Comparison of ENCODE assay signal across 39 mouse cellular contexts in genomic region chr2:70463606-70464005, GRCm38 (mm10). TPM values are rescaled to one million over a fixed set of nuclear protein-coding genes. Genes with fewer than 3 reads are reported as not detected.
"Had no signal": no experiment of that assay in that cellular context is flagged by ENCODE, and none has a peak within 500 bp of the region (broad histone marks: within the 10 kb centered on the region; RNA-seq: fewer than 3 reads in every experiment).

No protein-coding gene starts in this region.

- H3K27me3 ChIP-seq: liver, embryonic 13.5 days; liver, embryonic 15.5 days; lung, embryonic 15.5 days; midbrain, embryonic 13.5 days; midbrain, embryonic 15.5 days; neural tube, embryonic 12.5 days had no signal

- H3K4me2 ChIP-seq: limb, embryonic 12.5 days; limb, embryonic 13.5 days; limb, embryonic 15.5 days; liver, embryonic 11.5 days; liver, embryonic 12.5 days; liver, embryonic 13.5 days; liver, embryonic 15.5 days; lung, embryonic 14.5 days; lung, embryonic 15.5 days; midbrain, embryonic 11.5 days; midbrain, embryonic 12.5 days; midbrain, embryonic 13.5 days; midbrain, embryonic 15.5 days; neural tube, embryonic 12.5 days had no signal

- H3K9me3 ChIP-seq: limb, embryonic 10.5 days; limb, embryonic 12.5 days; limb, embryonic 13.5 days; limb, embryonic 15.5 days; liver, embryonic 12.5 days; liver, embryonic 13.5 days; liver, embryonic 15.5 days; lung, embryonic 15.5 days; megakaryocyte, embryonic 14.5 days; midbrain, embryonic 10.5 days; midbrain, embryonic 12.5 days; midbrain, embryonic 13.5 days; midbrain, embryonic 15.5 days; neural tube, embryonic 12.5 days had no signal

- ATAC-seq: liver, embryonic 12.5 days; liver, postnatal 0 days; lung, postnatal 0 days; midbrain, embryonic 13.5 days; midbrain, embryonic 15.5 days; midbrain, embryonic 16.5 days had no signal

- H3K4me1 ChIP-seq: limb, embryonic 10.5 days; limb, embryonic 12.5 days; limb, embryonic 13.5 days; limb, embryonic 15.5 days; liver, embryonic 12.5 days; liver, embryonic 13.5 days; liver, embryonic 15.5 days; lung, embryonic 15.5 days; megakaryocyte, embryonic 14.5 days; midbrain, embryonic 10.5 days; midbrain, embryonic 12.5 days; midbrain, embryonic 13.5 days; midbrain, embryonic 15.5 days; neural tube, embryonic 12.5 days had no signal

- H3K9ac ChIP-seq: limb, embryonic 12.5 days; limb, embryonic 13.5 days; limb, embryonic 15.5 days; liver, embryonic 12.5 days; liver, embryonic 13.5 days; liver, embryonic 14.5 days; liver, embryonic 15.5 days; liver, postnatal 0 days; lung, embryonic 14.5 days; lung, embryonic 15.5 days; midbrain, embryonic 12.5 days; midbrain, embryonic 13.5 days; midbrain, embryonic 15.5 days; neural tube, embryonic 12.5 days had no signal

- H3K27ac ChIP-seq: limb, embryonic 10.5 days; limb, embryonic 12.5 days; limb, embryonic 13.5 days; limb, embryonic 15.5 days; liver, embryonic 12.5 days; liver, embryonic 13.5 days; liver, embryonic 14.5 days; liver, embryonic 15.5 days; lung, embryonic 15.5 days; macrophage; midbrain, embryonic 10.5 days; midbrain, embryonic 12.5 days; midbrain, embryonic 13.5 days; midbrain, embryonic 15.5 days; neural tube, embryonic 12.5 days had no signal

- DNase-seq: left cerebral cortex, postnatal 4 days; liver; liver, embryonic 13.5 days; liver, postnatal 0 days; lung, adult 18-20 months; lung, adult 2 months; lung, embryonic 14.5 days; lung, postnatal 10 days; lung, postnatal 14 days; lung, postnatal 36 days; lung, postnatal 4 days; midbrain, embryonic 14.5 days had no signal

- H3K4me3 ChIP-seq: limb, embryonic 10.5 days; limb, embryonic 12.5 days; limb, embryonic 13.5 days; limb, embryonic 15.5 days; liver, embryonic 12.5 days; liver, embryonic 13.5 days; liver, embryonic 15.5 days; lung, embryonic 15.5 days; megakaryocyte, embryonic 14.5 days; midbrain, embryonic 10.5 days; midbrain, embryonic 12.5 days; midbrain, embryonic 13.5 days; midbrain, embryonic 15.5 days; myocyte; neural tube, embryonic 12.5 days had no signal

- H3K36me3 ChIP-seq: limb, embryonic 10.5 days; limb, embryonic 12.5 days; limb, embryonic 13.5 days; limb, embryonic 15.5 days; liver, embryonic 12.5 days; liver, embryonic 13.5 days; liver, embryonic 15.5 days; lung, embryonic 15.5 days; midbrain, embryonic 10.5 days; midbrain, embryonic 12.5 days; midbrain, embryonic 13.5 days; midbrain, embryonic 15.5 days; neural tube, embryonic 12.5 days had no signal

RNA-seq across cellular contexts. Expression of gene Sp5, which starts 11.1 kb away (rescaled TPM):
- total RNA-seq: megakaryocyte progenitor cell, adult 5-6 weeks; megakaryocyte, adult 5-6 weeks; megakaryocyte-erythroid progenitor cell, adult 5-6 weeks; monocyte, adult 5-6 weeks had no signal
- polyA plus RNA-seq: liver, embryonic 15.5 days; liver, embryonic 16.5 days; liver, postnatal 0 days; macrophage; myocyte had no signal

RNA-seq across cellular contexts. Expression of gene Erich2, which starts 45.0 kb away (rescaled TPM):
- total RNA-seq: liver, adult 2 months; megakaryocyte progenitor cell, adult 5-6 weeks; megakaryocyte, adult 5-6 weeks; megakaryocyte-erythroid progenitor cell, adult 5-6 weeks; monocyte, adult 5-6 weeks had no signal
- polyA plus RNA-seq: limb, embryonic 11.5 days; liver, adult 2 months; liver, embryonic 11.5 days; liver, embryonic 13.5 days; liver, embryonic 14.5 days; liver, embryonic 15.5 days; liver, embryonic 16.5 days; liver, postnatal 0 days; macrophage had no signal
